Mouse (Mus musculus) embryonic fibroblast, embryonic 13.5 days (primary cell): ENCODE measurements at regions not wholly inside any gene's neighbourhood (a gene's known extent, or its start where the extent isn't known, plus 50 kb on each side); places are given as distances from the start of the nearest gene placed in this dataset.

Experiments used
- CTCF ChIP-seq: IDR thresholded peaks from 2 replicates; pipeline ENCODE4 v1.5.1; 2011; ENCODE audit warnings: mild to moderate bottlenecking, control low read depth, low read length, moderate library complexity, borderline replicate concordance; ENCODE audit not compliant: insufficient read depth
- POLR2A ChIP-seq: IDR thresholded peaks from 2 replicates; pipeline ENCODE4 v1.6.1; 2011; ENCODE audit warnings: low read depth, mild to moderate bottlenecking, control low read depth, low read length, moderate library complexity

DNA sequence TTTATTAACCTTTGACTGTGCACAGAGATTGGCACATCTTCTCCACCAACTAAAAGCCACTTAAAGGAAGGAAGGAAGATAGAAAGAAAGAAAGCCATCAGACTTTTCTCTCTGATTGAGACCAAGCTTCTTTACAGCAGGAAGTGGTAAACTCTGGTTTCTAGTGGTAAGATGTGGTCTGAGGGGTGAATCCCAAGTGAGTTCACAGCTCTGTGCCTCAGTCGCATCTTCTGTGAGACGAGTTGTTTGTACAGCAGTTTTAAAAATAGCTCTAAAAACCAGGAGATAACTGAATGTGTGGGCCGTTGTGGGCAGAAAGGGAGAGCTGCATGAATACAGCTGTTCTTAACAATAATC lies 224.8 kb upstream of the Serp2 start:
- TF ChIP-seq CTCF (no peak), POLR2A (no peak)
